Comparison of ENCODE assay signal across 11 mouse cellular contexts in the genomic region with DNA sequence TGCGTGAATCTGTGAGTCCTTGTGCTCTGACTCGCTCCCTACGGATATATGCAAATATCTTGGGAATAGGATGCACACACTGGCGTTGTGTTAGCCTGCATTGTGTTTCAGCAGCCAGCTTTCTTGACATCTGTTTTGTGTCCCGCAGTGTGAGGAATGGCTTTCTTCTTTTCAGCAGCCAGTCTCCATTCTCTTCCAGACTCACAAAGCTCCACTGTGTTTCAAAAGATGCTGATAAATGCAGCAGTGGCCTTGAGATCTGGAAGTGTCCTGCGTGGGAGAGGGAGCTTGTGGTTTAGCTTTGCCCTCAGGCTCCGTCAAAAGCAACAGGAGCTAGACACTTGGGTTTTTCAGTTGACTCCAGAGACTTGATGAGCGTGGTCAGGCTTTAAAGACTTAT.
DNase-seq lines count a peak whose midpoint lies in the region; ATAC-seq and TF ChIP-seq lines count a peak whose summit lies in the region.
"Had no signal": no experiment of that assay in that cellular context is flagged by ENCODE, and none has a peak within 500 bp of the region (broad histone marks: within the 10 kb centered on the region; RNA-seq: fewer than 3 reads in every experiment).

No protein-coding gene starts in this region.

- no peaks in the 10 kb centered on the region for H3K27me3 ChIP-seq in stomach, embryonic 14.5 days (ENCODE audit: control insufficient read depth, insufficient read depth, low read length)
- no peaks in the 10 kb centered on the region for H3K27me3 ChIP-seq in stomach, postnatal 0 days (ENCODE audit: control insufficient read depth, insufficient read depth, low read length)
- H3K27me3 ChIP-seq in forebrain, embryonic 16.5 days (replicated peaks; ENCODE audit: control insufficient read depth, insufficient read depth, low read length): no peaks in the 10 kb centered on the region
- H3K27me3 ChIP-seq: limb, embryonic 15.5 days had no signal

- peak overlapping the region; percentile 63; the same call in 1 of the 2 replicates for H3K27ac ChIP-seq in stomach, embryonic 14.5 days (ENCODE audit: low read length)
- H3K27ac ChIP-seq in stomach, postnatal 0 days (replicated peaks): no peak overlapping the region
- no peak overlapping the region for H3K27ac ChIP-seq in forebrain, embryonic 16.5 days (ENCODE audit: low read length)
- H3K27ac ChIP-seq: limb, embryonic 15.5 days had no signal

- no peak; the same call in 1 of the 2 replicates for ATAC-seq in stomach, embryonic 14.5 days (ENCODE audit: insufficient number of reproducible peaks, insufficient read depth, low FRiP score, low read depth)
- ATAC-seq in stomach, postnatal 0 days (ENCODE audit: low FRiP score, low TSS enrichment): no peak
- ATAC-seq in forebrain, embryonic 16.5 days: peak; percentile 61
- no peak for ATAC-seq in megakaryocyte, adult 5-6 weeks (ENCODE audit: poor library complexity, severe bottlenecking)

- no peaks in the 10 kb centered on the region for H3K9me3 ChIP-seq in stomach, embryonic 14.5 days (ENCODE audit: control insufficient read depth, low read depth, low read length)
- no peaks in the 10 kb centered on the region for H3K9me3 ChIP-seq in stomach, postnatal 0 days (ENCODE audit: control insufficient read depth, low read length)
- no peaks in the 10 kb centered on the region for H3K9me3 ChIP-seq in forebrain, embryonic 16.5 days (ENCODE audit: control insufficient read depth, low read length)
- H3K9me3 ChIP-seq: limb, embryonic 15.5 days had no signal

- H3K36me3 ChIP-seq in stomach, embryonic 14.5 days (ENCODE audit: control insufficient read depth, insufficient read depth, low read length): no peaks in the 10 kb centered on the region
- H3K36me3 ChIP-seq in stomach, postnatal 0 days (ENCODE audit: control insufficient read depth, insufficient read depth, low read length): no peaks in the 10 kb centered on the region
- no peaks in the 10 kb centered on the region for H3K36me3 ChIP-seq in forebrain, embryonic 16.5 days (ENCODE audit: control insufficient read depth, insufficient read depth)
- H3K36me3 ChIP-seq: limb, embryonic 15.5 days had no signal

- no peak for DNase-seq in stomach, postnatal 0 days (ENCODE audit: low spot score)
- DNase-seq in mesoderm, embryonic 11.5 days (ENCODE audit: low read depth, low spot score): peak; percentile 58
- DNase-seq in adrenal gland, postnatal 4 days (ENCODE audit: low spot score in 2 of 2): no peak
- DNase-seq in spleen, postnatal 36 days (ENCODE audit: low spot score in 2 of 2): no peak
- no peak for DNase-seq in lung, postnatal 4 days
- DNase-seq: thymus, postnatal 25 days had no signal

- no peaks in the 10 kb centered on the region for H3K4me1 ChIP-seq in stomach, embryonic 14.5 days (ENCODE audit: control insufficient read depth, insufficient read depth, low read length)
- no peaks in the 10 kb centered on the region for H3K4me1 ChIP-seq in stomach, postnatal 0 days (replicated peaks; ENCODE audit: control insufficient read depth, insufficient read depth)
- peaks cover 9% of the 10 kb centered on the region; the same call in 1 of the 2 replicates for H3K4me1 ChIP-seq in forebrain, embryonic 16.5 days (replicated peaks; ENCODE audit: control insufficient read depth, insufficient read depth, low read length)
- H3K4me1 ChIP-seq: limb, embryonic 15.5 days had no signal

- no peak overlapping the region for H3K4me3 ChIP-seq in stomach, embryonic 14.5 days (ENCODE audit: low read depth, low read length)
- H3K4me3 ChIP-seq in stomach, postnatal 0 days (ENCODE audit: low read depth, low read length): no peak overlapping the region
- H3K4me3 ChIP-seq in forebrain, embryonic 16.5 days (replicated peaks; ENCODE audit: low read length): no peak overlapping the region
- H3K4me3 ChIP-seq: limb, embryonic 15.5 days; myocyte had no signal

- TF ChIP-seq EP300 in stomach, postnatal 0 days (optimal IDR thresholded peaks at IDR 0.05): no peak

- TF ChIP-seq CTCF in stomach, postnatal 0 days (IDR thresholded peaks at IDR 0.05; ENCODE audit: low read depth): no peak

- H3K9ac ChIP-seq in stomach, embryonic 14.5 days (replicated peaks; ENCODE audit: low read depth, low read length): no peak overlapping the region
- no peak overlapping the region for H3K9ac ChIP-seq in stomach, postnatal 0 days (ENCODE audit: low read length)
- no peak overlapping the region for H3K9ac ChIP-seq in forebrain, embryonic 16.5 days (replicated peaks; ENCODE audit: low read depth, low read length)
- H3K9ac ChIP-seq: limb, embryonic 15.5 days had no signal

- no peak overlapping the region for H3K4me2 ChIP-seq in stomach, embryonic 14.5 days (replicated peaks; ENCODE audit: low read depth, low read length)
- no peak overlapping the region for H3K4me2 ChIP-seq in stomach, postnatal 0 days (replicated peaks; ENCODE audit: low read depth)
- H3K4me2 ChIP-seq in forebrain, embryonic 16.5 days (ENCODE audit: low read length): no peak overlapping the region
- H3K4me2 ChIP-seq: limb, embryonic 15.5 days had no signal

- 45% methylated on average over 8 of the region's 8 CpGs for WGBS in stomach, embryonic 14.5 days
- WGBS in stomach, postnatal 0 days: 46% methylated on average over 8 of the region's 8 CpGs
- WGBS in forebrain, embryonic 16.5 days: 7% methylated on average over 8 of the region's 8 CpGs
